Mouse (Mus musculus): ENCODE measurements around the gene Rapgef4. TPM values are rescaled to one million over a fixed set of nuclear protein-coding genes. Genes with fewer than 3 reads are reported as not detected.

The Rapgef4 gene
- polyA plus RNA-seq, 1 experiment from 2014 or later = 5.9 TPM

DNA sequence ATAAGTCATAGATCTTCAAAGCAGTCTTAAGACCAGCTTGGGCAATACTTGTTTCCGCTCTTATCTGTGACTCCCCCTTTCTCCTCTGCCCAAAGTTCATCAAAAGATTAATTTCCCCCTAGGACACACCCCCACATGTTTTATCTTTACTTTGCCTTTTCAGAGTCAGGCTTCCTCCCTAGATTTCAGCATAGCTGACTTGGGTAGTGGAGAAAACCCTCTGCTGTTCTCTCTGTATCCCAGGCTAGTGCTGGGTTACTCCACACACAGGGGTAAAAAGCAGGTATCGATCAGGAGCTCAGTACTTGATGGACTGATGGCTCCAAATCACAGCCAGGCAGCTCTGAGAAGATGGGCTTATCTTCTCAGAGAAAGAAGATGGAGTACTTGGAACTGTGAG lies 109.0 kb downstream of the Rapgef4 start:
- ATAC-seq = no peak
- WGBS = 86% methylated on average over 2 of the region's 2 CpGs
- Histone ChIP-seq H3K4me1 (peaks cover 27% of the 10 kb centered on the region), H3K27me3 (no peaks in the 10 kb centered on the region), H3K4me2 (no peak overlapping the region), H3K27ac (no peak overlapping the region), H3K9me3 (replicated peaks) (no peaks in the 10 kb centered on the region), H3K4me3 (no peak overlapping the region), H3K36me3 (ENCODE audit: poor library complexity, severe bottlenecking) (no peaks in the 10 kb centered on the region), H3K9ac (no peak overlapping the region)

DNA sequence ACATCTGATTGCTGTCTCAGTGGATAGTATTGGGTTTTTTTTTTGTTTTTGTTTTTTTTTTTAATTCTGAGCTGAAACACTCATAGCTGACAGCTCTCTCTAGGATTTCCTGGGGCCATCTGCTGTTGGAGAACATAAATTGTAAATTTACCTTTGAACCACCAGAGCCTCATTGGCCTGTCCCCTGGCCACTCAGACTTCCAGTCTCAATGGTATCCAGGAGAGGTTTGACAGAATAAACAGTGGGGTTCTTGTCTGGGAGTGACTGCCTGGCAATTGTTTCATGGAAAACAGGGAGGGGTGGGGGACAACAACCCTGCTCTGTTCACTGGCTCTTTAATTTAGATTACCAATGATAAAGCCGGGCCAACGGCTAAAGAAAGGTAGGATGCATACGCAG lies 111.0 kb downstream of the Rapgef4 start:
- no peak overlapping the region for H3K27ac ChIP-seq
- 45% methylated on average over 3 of the region's 3 CpGs for WGBS
- no peak for ATAC-seq

DNA sequence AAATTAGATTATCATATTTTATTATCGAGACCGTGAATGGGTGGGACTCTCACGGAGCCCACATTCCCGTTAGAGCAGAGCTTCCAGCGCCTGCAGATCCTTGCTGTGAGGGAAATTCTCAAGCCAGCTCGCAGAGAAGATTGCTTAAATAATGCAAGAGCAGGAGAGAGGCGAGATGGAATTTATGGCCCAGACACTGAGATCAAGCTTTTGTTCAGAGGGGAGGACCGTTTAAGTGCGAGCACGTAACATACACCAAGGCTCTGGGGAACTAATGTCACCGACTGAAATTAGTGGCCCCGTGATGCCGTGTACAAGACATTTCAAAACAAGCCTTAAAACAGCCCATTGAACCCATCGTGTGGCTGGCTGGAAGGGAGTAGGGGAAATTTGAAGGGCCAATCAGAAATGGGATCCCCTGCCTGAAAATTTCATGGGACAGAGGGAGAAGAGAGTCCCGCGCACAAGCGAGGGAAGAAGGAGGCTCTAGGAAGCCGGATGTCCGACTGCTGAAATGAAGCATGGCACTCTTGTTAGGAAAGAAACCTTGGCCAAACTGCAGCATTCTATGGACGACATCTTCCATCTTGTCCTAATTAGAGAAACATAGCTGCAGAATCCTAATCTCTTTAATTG lies 112.5 kb downstream of the Rapgef4 start:
- H3K27ac ChIP-seq = no peak overlapping the region
- no peaks in the 10 kb centered on the region for H3K36me3 ChIP-seq (ENCODE audit: poor library complexity, severe bottlenecking)
- H3K9me3 ChIP-seq (replicated peaks) = no peaks in the 10 kb centered on the region
- 72% methylated on average over 20 of the region's 20 CpGs for WGBS
- H3K27me3 ChIP-seq = no peaks in the 10 kb centered on the region
- no peak overlapping the region for H3K9ac ChIP-seq
- no peak for ATAC-seq
- H3K4me2 ChIP-seq = no peak overlapping the region
- H3K4me3 ChIP-seq = no peak overlapping the region
- H3K4me1 ChIP-seq = peaks cover 28% of the 10 kb centered on the region

More for the DNA sequence above, 111.0 kb downstream of the Rapgef4 start:
- H3K36me3 ChIP-seq (ENCODE audit: poor library complexity, severe bottlenecking) = no peaks in the 10 kb centered on the region
- no peaks in the 10 kb centered on the region for H3K9me3 ChIP-seq (replicated peaks)
- H3K4me2 ChIP-seq = no peak overlapping the region
- no peak overlapping the region for H3K9ac ChIP-seq
- no peaks in the 10 kb centered on the region for H3K27me3 ChIP-seq
- no peak overlapping the region for H3K4me3 ChIP-seq
- peaks cover 28% of the 10 kb centered on the region for H3K4me1 ChIP-seq

DNA sequence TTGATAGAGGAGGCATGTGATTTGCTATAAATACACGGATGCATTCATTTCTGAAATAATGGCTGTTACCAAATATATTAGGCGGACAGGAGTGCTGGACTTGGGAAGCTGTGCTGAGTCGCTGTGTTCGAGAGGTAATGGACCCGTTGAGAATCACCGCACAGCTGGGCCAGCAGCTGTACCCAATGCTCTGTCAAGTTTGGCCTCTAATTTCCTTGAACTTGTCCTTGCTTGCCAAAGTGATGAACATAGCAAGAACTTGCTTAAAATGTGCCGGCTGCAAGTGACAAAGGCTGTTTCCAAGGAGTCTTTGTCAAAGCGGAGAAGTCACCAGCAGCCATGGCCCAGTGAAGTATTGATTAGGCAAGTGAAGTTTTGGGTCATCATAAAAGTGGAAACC lies 113.0 kb downstream of the Rapgef4 start:
- Histone ChIP-seq H3K27me3 (no peaks in the 10 kb centered on the region), H3K4me1 (peaks cover 28% of the 10 kb centered on the region), H3K4me3 (no peak overlapping the region), H3K9me3 (replicated peaks) (no peaks in the 10 kb centered on the region), H3K36me3 (ENCODE audit: poor library complexity, severe bottlenecking) (no peaks in the 10 kb centered on the region), H3K27ac (no peak overlapping the region), H3K9ac (no peak overlapping the region), H3K4me2 (no peak overlapping the region)
- ATAC-seq = no peak
- WGBS = 88% methylated on average over 8 of the region's 8 CpGs

DNA sequence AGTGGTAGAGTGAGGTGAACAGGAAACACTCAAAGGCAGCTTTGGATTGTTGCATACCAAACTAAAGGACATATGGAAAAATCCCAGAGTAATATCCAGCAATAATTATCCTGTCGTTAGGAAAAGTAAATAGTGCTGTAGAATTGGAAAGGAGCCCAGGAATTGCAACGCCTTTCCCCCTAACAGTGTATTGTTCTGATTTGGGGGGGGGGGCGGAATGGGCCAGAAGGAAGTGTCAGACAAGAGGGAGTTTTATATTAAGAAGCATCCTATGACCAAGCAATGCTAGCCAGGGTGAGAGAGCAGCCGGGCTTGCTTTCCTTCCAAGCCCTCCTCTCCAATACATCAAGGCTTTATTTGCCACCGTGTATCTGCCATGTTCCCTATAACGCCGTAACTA lies 113.4 kb downstream of the Rapgef4 start:
- H3K4me2 ChIP-seq = no peak overlapping the region
- no peaks in the 10 kb centered on the region for H3K36me3 ChIP-seq (ENCODE audit: poor library complexity, severe bottlenecking)
- H3K27me3 ChIP-seq = no peaks in the 10 kb centered on the region
- no peak overlapping the region for H3K4me3 ChIP-seq
- no peak for ATAC-seq
- peaks cover 28% of the 10 kb centered on the region for H3K4me1 ChIP-seq
- H3K27ac ChIP-seq = no peak overlapping the region
- no peaks in the 10 kb centered on the region for H3K9me3 ChIP-seq (replicated peaks)
- WGBS = 60% methylated on average over 7 of the region's 7 CpGs
- no peak overlapping the region for H3K9ac ChIP-seq

DNA sequence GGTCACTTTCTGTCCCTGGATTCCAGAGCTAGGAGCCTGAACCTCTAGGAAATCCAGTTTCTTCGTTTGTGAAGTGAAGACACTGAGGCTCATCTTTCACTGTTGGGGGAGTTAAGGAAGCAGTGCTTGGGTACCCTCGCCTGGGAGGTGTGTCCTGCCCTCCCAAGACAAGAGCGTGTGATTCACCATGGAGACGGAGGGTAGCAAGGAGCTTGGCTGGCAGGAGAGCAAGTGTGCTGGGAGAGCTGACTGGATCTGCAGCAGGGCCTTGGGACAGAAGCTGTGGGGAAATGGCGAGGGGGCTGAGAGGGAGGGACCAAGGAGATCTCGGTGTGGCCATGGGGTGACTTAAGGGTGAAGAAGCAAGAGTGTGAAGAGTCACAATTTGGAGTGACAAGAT lies 114.0 kb downstream of the Rapgef4 start:
- Histone ChIP-seq H3K27me3 (no peaks in the 10 kb centered on the region), H3K9me3 (replicated peaks) (no peaks in the 10 kb centered on the region), H3K4me1 (peaks cover 28% of the 10 kb centered on the region), H3K27ac (no peak overlapping the region), H3K36me3 (ENCODE audit: poor library complexity, severe bottlenecking) (no peaks in the 10 kb centered on the region), H3K9ac (no peak overlapping the region), H3K4me3 (no peak overlapping the region), H3K4me2 (no peak overlapping the region)
- no peak for ATAC-seq
- 63% methylated on average over 6 of the region's 6 CpGs for WGBS

DNA sequence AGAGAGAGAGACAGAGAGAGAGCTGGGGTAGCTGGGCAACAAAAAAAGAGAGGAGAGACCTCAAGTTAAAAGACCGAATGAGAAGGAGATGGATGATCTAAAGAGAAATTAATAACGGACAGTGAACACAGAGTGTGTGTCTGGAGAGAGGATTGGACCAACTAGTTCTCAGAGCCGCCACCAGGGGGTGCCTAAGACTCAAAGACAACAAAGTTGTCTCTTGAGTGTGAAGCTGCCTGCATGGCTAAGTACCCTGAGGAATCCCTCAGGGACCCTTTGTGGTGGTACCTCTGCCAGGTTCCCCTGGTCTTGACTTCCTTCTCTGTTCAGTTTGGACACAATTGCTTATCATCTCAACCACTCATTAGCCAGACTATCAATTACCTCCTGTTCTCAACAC lies 115.3 kb downstream of the Rapgef4 start:
- H3K4me3 ChIP-seq = no peak overlapping the region
- H3K27me3 ChIP-seq = no peaks in the 10 kb centered on the region
- no peak overlapping the region for H3K27ac ChIP-seq
- no peak for ATAC-seq
- 28% methylated on average over 3 of the region's 3 CpGs for WGBS
- peaks cover 28% of the 10 kb centered on the region for H3K4me1 ChIP-seq
- H3K9me3 ChIP-seq (replicated peaks) = no peaks in the 10 kb centered on the region
- H3K36me3 ChIP-seq (ENCODE audit: poor library complexity, severe bottlenecking) = no peaks in the 10 kb centered on the region
- H3K9ac ChIP-seq = no peak overlapping the region
- no peak overlapping the region for H3K4me2 ChIP-seq

DNA sequence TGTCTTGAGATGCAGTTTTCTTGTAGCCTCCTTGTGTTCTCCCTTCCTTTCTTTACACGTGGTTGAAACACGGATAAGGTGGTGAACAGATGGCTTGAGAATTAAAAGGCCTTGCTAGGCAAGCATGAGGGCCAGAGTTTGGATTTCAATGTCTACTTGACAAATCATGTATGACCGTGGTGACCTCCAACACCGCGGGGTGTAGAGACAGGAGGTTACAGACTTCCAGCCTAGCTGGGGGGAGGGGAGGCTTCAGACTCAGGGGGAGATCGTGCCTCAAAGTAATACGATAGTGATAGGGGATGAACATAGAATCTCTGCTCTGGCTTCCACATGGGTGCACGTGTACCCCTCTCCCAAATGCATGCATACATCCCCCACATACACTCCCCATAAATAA lies 117.3 kb downstream of the Rapgef4 start:
- Histone ChIP-seq H3K27ac (no peak overlapping the region), H3K4me3 (no peak overlapping the region), H3K9me3 (replicated peaks) (no peaks in the 10 kb centered on the region), H3K4me1 (peaks cover 18% of the 10 kb centered on the region; the same call in 1 of the 2 replicates), H3K27me3 (no peaks in the 10 kb centered on the region), H3K9ac (no peak overlapping the region), H3K4me2 (no peak overlapping the region), H3K36me3 (ENCODE audit: poor library complexity, severe bottlenecking) (no peaks in the 10 kb centered on the region)
- ATAC-seq = no peak
- 91% methylated on average over 8 of the region's 8 CpGs for WGBS

DNA sequence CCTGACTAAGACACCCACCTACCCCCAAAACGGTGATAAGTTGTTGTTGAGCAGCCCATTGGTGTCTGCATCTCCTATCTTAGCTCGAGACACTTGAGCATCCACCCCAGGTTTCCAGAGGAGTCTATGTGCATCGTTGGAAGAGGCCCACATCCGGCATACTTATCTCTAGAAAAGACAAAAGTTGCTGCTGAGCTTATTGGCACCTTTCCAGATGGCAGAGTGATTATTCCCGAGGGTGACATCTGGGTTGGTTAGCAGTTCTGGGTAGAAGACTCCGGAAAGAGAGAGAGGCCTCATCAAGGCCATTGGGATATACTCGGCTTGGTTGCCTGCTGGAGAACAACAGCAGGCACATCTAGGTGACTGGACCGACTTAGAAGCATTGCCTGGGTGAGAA lies 123.6 kb downstream of the Rapgef4 start:
- ATAC-seq = no peak
- H3K9ac ChIP-seq = no peak overlapping the region

DNA sequence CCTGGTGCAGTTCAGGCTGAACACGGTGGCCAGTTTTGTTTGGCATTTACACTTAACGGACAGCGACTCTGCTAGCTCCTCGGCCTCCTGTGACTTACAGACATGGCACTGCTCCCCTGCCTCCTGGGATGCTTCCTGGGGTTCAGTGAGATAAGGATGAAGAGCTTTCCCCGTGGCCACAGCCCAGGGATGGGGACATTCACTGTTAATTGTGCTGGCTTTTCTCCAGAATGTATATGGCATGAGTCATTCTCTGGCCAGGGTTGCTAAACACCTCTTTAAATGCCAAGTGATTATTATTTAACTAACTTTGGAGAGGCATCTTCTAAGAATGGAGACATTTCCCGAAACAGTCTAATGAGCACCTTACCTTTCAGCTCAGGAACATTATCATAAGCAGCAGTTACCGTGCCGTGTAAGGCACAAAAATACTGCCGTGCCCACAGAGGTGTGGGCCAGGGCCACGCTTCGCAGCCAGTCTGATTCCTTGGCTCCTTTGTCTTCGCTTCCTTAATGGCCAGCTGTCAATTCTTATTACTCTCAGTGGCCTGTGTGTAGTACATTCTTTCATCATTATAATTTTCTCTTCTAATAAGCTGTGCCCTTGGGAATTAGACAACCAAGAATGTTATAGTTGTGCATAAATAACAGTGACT lies 126.6 kb downstream of the Rapgef4 start:
- Histone ChIP-seq H3K27me3 (no peaks in the 10 kb centered on the region), H3K9ac (no peak overlapping the region), H3K4me1 (peaks cover 22% of the 10 kb centered on the region), H3K4me2 (no peak overlapping the region), H3K4me3 (no peak overlapping the region), H3K27ac (no peak overlapping the region), H3K9me3 (replicated peaks) (no peaks in the 10 kb centered on the region), H3K36me3 (ENCODE audit: poor library complexity, severe bottlenecking) (no peaks in the 10 kb centered on the region)
- WGBS = 37% methylated on average over 12 of the region's 12 CpGs
- ATAC-seq = 0 out of 2 replicates have a peak, but pooled peaks have one; percentile 21

More for the DNA sequence above, 123.6 kb downstream of the Rapgef4 start:
- H3K27me3 ChIP-seq = no peaks in the 10 kb centered on the region
- no peak overlapping the region for H3K4me2 ChIP-seq
- WGBS = 77% methylated on average over 8 of the region's 8 CpGs
- H3K27ac ChIP-seq = no peak overlapping the region
- H3K9me3 ChIP-seq (replicated peaks) = no peaks in the 10 kb centered on the region
- peaks cover 22% of the 10 kb centered on the region for H3K4me1 ChIP-seq
- H3K36me3 ChIP-seq (ENCODE audit: poor library complexity, severe bottlenecking) = no peaks in the 10 kb centered on the region
- no peak overlapping the region for H3K4me3 ChIP-seq

DNA sequence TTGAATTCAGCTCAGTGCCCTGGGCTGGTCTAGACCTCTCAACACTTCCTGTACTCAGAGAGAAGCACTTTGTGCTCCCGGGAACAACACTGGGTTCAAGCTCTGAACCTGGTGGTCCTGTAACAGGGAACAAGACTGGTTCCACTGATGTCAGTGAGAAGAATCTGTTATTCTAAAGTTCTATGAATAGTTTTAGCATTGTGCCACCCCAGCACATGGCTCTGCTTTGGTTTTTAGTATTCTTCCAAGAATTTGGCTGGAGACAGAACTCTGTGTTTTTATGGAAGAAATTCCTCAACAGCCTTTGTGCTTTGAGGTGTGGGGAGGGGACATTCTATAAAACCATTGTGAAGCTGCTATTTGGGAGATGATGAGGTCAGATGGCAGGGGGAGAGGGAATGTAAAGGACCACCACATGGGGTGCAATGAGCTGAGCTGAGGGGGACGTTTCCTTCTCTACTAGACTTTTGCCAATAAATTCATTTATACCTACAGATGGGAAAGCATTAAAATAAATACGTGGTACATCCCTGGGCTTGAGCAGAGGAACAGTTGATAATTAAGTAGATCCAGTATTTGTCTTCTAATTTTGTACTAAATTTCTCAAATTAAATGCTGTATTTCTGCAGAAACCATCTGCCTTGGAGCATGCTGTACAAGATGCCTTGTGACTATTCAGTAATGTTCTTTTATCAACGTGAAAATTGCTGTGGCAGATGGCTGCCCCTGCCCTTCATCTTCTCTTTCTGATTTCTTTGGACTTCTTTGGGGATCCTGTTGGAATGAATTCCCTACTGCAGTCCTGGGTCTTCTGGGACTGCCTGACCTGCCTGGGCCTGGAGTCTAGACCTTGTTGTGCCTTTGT lies 127.6 kb downstream of the Rapgef4 start:
- Histone ChIP-seq H3K27me3 (no peaks in the 10 kb centered on the region), H3K9ac (no peak overlapping the region), H3K4me3 (no peak overlapping the region), H3K36me3 (ENCODE audit: poor library complexity, severe bottlenecking) (no peaks in the 10 kb centered on the region), H3K27ac (no peak overlapping the region), H3K4me1 (peaks cover 22% of the 10 kb centered on the region), H3K9me3 (replicated peaks) (no peaks in the 10 kb centered on the region), H3K4me2 (no peak overlapping the region)
- ATAC-seq = no peak
- 50% methylated on average over 4 of the region's 4 CpGs for WGBS

DNA sequence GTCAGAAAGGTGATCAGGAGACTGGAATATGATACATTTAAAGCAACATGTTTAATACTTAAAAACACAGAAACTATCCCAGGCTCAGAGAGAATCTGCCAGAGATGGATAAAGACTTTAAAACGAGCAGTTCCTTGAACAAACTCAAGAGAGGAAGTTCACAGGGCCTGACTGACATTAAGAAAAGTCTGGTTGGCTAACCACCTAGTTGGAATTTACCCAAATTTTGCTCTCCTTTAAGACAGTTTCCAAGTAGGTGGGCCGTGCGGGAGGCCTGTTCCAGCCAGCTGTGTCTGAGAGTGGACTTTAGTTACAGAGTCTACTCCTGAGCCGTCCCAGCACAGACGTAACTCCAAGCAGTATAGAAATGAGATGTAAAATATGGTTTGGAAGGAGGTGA lies 129.4 kb downstream of the Rapgef4 start:
- Histone ChIP-seq H3K27me3 (no peaks in the 10 kb centered on the region), H3K36me3 (ENCODE audit: poor library complexity, severe bottlenecking) (no peaks in the 10 kb centered on the region), H3K4me3 (no peak overlapping the region), H3K27ac (no peak overlapping the region), H3K9me3 (replicated peaks) (no peaks in the 10 kb centered on the region), H3K4me1 (peaks cover 22% of the 10 kb centered on the region), H3K4me2 (no peak overlapping the region), H3K9ac (no peak overlapping the region)
- ATAC-seq = no peak
- WGBS = 90% methylated on average over 5 of the region's 5 CpGs

Measured in forebrain, embryonic 13.5 days (tissue).